Mouse (Mus musculus): Measurements from ENCODE around the gene Ddx51.

The Ddx51 gene

GRCm38 (mm10) chr5:110652719-110653648 is at the start of gene Ddx51, which contains the start of gene Noc4l:
Gene Ddx51 (plus strand): TSS chr5:110653451.
Gene Noc4l (minus strand): TSS chr5:110653417.
- peak; percentile 96 to 97 for DNase-seq

GRCm38 (mm10) chr5:110604311-110604710 is 48.9 kb upstream of the Ddx51 start:
- DNase-seq: no peak

- DNase-seq: no peak
Measured at GRCm38 (mm10) chr5:110605531-110606221, 47.6 kb upstream of the Ddx51 start.

- no peak for DNase-seq
Measured at GRCm38 (mm10) chr5:110607767-110608166, 45.5 kb upstream of the Ddx51 start.

- no peak for DNase-seq
Measured at GRCm38 (mm10) chr5:110608336-110608735, 44.9 kb upstream of the Ddx51 start.

- no peak for DNase-seq
Measured at GRCm38 (mm10) chr5:110608941-110609340, 44.3 kb upstream of the Ddx51 start.

- no peak for DNase-seq
Measured at GRCm38 (mm10) chr5:110609425-110609824, 43.8 kb upstream of the Ddx51 start.

GRCm38 (mm10) chr5:110609868-110610267 is 43.4 kb upstream of the Ddx51 start:
- peak; percentile 32 to 39 for DNase-seq

GRCm38 (mm10) chr5:110610484-110610883 is 42.8 kb upstream of the Ddx51 start:
- no peak for DNase-seq

- DNase-seq: peak; percentile 27 to 34
Measured at GRCm38 (mm10) chr5:110611435-110612158, 41.7 kb upstream of the Ddx51 start.

- no peak for DNase-seq
Measured at GRCm38 (mm10) chr5:110619226-110619625, 34.0 kb upstream of the Ddx51 start.

- DNase-seq: no peak
Measured at GRCm38 (mm10) chr5:110624319-110624718, 28.9 kb upstream of the Ddx51 start.

- no peak for DNase-seq
Measured at GRCm38 (mm10) chr5:110627351-110627750, 25.9 kb upstream of the Ddx51 start.

GRCm38 (mm10) chr5:110628156-110628555 is 25.1 kb upstream of the Ddx51 start:
- peak; percentile 33 to 38 for DNase-seq

- peak; percentile 39 to 46 for DNase-seq
Measured at GRCm38 (mm10) chr5:110629525-110630120, 23.6 kb upstream of the Ddx51 start.

- DNase-seq: peak in 1 of 2 experiments; percentile 28
Measured at GRCm38 (mm10) chr5:110635951-110636707, 17.1 kb upstream of the Ddx51 start.

GRCm38 (mm10) chr5:110638306-110639074 is 14.8 kb upstream of the Ddx51 start:
- no peak for DNase-seq

- DNase-seq: peak; percentile 68 to 74
Measured at GRCm38 (mm10) chr5:110639459-110639858, 13.8 kb upstream of the Ddx51 start.

- DNase-seq: no peak
Measured at GRCm38 (mm10) chr5:110646377-110646776, 6.9 kb upstream of the Ddx51 start.

- DNase-seq: no peak
Measured at GRCm38 (mm10) chr5:110653686-110654085, 435 bp downstream of the Ddx51 start.

- DNase-seq: no peak
Measured at GRCm38 (mm10) chr5:110659682-110660081, 6.4 kb downstream of the Ddx51 start.
